Mouse (Mus musculus): ENCODE measurements around the gene Pip4p1.

Gene Pip4p1

GRCm38 (mm10) chr14:50892541-50893459 lies 37.9 kb downstream of the Pip4p1 start:
- DNase-seq (ENCODE audit: low spot score in 2 of 2) = no peak

- DNase-seq (ENCODE audit: low spot score in 2 of 2) = no peak
Observed at GRCm38 (mm10) chr14:50892091-50892490, 38.6 kb downstream of the Pip4p1 start.

DNA sequence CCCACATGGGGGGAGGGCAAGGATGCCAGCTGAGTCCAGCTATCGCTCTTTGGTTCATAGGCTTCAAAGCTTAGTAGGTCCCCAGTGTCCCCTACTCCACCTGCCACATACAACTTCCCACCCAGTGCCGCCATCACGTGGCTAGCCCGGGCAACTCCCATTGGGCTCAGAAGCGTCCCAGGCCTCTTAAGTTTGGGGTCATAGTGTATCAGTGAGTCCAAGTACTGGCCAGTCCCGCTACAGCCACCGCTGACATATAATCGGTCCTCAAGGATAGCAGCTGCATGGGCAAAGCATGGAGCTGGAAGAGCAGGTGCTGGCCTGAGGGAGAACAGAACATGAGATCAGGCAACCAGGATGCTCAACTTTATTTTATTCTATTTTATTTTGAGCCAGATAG lies 39.0 kb downstream of the Pip4p1 start:
- no peak for DNase-seq (ENCODE audit: low spot score in 2 of 2)

DNA sequence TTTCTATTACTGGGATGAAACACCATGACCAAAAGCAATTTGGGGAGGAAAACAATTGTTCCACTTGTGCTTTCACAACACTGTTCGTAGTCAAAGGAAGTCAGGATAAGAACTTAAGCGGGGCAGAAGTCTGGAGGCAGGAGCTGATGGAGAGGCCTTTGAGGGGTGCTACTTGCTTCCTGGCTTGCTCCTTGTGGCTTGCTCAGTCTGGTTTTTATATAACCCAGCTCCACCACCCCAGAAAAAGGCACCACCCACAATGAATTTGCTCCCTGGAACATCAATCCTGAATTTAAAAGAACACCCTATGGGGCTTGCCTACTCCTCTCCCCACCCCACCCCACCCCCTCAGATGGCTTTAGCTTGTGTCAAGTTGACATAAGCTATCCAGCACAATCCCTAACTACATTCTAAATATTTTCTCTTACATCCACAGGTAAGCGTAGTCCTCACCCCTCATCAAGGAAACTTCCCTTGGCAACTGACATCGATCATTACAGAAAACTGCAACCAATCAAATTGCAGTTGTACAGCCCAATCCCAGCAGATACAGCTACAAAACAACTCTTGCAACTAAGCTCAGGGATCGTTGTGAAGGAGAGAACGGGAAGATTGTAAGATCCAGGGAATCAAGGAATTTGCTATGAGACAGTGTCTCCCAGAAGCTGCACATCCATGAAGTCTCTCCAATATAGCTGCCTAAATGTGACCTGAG lies 54.3 kb downstream of the Pip4p1 start:
- DNase-seq (ENCODE audit: low spot score in 2 of 2) = no peak

Data from frontal cortex, postnatal 14 days (tissue).